In the genomic region with DNA sequence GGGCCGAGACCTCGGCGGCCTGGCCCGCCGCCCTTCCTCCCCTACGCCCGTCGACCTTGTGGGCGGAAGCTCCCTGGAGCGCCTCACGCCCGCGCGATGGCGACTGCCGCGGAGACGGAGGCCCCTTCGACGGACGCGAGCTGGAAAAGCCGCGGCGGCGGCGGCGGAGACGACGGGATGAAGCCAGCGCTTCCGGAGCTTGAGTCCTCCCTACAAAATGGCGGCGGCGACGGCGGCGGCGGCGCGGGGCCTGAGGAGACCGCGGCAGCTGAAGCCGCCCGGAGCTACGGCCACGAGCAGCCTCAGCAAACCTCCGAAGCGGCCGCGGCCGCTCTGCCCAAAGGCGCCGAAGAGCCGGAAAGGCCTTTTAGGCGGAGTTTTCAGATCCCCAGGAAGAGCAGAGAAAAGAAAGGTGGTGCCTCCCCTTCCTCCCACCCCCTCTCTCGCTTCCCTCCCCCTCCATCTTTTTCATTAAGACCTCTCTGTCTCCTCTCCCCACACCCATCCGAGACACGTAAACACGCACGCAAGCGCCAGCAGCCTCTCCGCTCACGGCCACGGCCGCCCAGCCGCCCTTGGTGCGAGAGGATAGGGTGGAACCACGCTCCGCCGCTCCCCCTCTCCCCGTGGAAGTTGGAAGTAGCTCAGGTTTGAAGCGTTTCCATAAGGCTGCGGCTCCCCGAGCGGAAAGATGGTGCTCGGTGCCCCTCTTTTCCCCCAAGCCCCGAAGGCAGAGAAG, we compare ENCODE assay signal across 8 mouse cellular contexts. TPM values are rescaled to one million over a fixed set of nuclear protein-coding genes. Genes with fewer than 3 reads are reported as not detected.
A peak's percentile ranks its signal among the peaks of the same experiment; 100 is the strongest.
DNase-seq lines count a peak whose midpoint lies in the region; ATAC-seq and TF ChIP-seq lines count a peak whose summit lies in the region.

No protein-coding gene starts in this region.

- WGBS in bone marrow, adult 2 months, result under 1% methylated on average over 78 of the region's 78 CpGs
- under 1% methylated on average over 78 of the region's 78 CpGs for WGBS in embryonic facial prominence, embryonic 15.5 days
- under 1% methylated on average over 78 of the region's 78 CpGs for WGBS in heart, embryonic 10.5 days
- under 1% methylated on average over 76 of the region's 78 CpGs for WGBS in kidney, embryonic 15.5 days
- 1% methylated on average over 67 of the region's 78 CpGs for WGBS in liver, embryonic 11.5 days
- under 1% methylated on average over 75 of the region's 78 CpGs for WGBS in stomach, embryonic 14.5 days

- no peaks in the 10 kb centered on the region; the same call in 1 of the 2 replicates for H3K4me1 ChIP-seq in bone marrow, adult 2 months (ENCODE audit: control insufficient read depth, insufficient read depth, low read length)
- peaks cover 5% of the 10 kb centered on the region; the same call in 1 of the 2 replicates for H3K4me1 ChIP-seq in embryonic facial prominence, embryonic 15.5 days
- peaks cover 8% of the 10 kb centered on the region; the same call in 1 of the 2 replicates for H3K4me1 ChIP-seq in heart, embryonic 10.5 days
- H3K4me1 ChIP-seq in kidney, embryonic 15.5 days, result peaks cover 12% of the 10 kb centered on the region
- H3K4me1 ChIP-seq in liver, embryonic 11.5 days (replicated peaks; ENCODE audit: control insufficient read depth, insufficient read depth, low read length), result peaks cover 4% of the 10 kb centered on the region
- H3K4me1 ChIP-seq in stomach, embryonic 14.5 days (ENCODE audit: control insufficient read depth, insufficient read depth, low read length), result no peaks in the 10 kb centered on the region

- peak overlapping the region; percentile 82 for H3K9ac ChIP-seq in embryonic facial prominence, embryonic 15.5 days
- peak overlapping the region; percentile 92 for H3K9ac ChIP-seq in kidney, embryonic 15.5 days
- H3K9ac ChIP-seq in liver, embryonic 11.5 days (ENCODE audit: low read depth, low read length), result peak overlapping the region; percentile 96
- peak overlapping the region; percentile 81 for H3K9ac ChIP-seq in stomach, embryonic 14.5 days (replicated peaks; ENCODE audit: low read depth, low read length)

- H3K27me3 ChIP-seq in embryonic facial prominence, embryonic 15.5 days, result no peaks in the 10 kb centered on the region
- no peaks in the 10 kb centered on the region for H3K27me3 ChIP-seq in heart, embryonic 10.5 days (ENCODE audit: insufficient read depth, poor library complexity, severe bottlenecking)
- no peaks in the 10 kb centered on the region for H3K27me3 ChIP-seq in kidney, embryonic 15.5 days
- no peaks in the 10 kb centered on the region for H3K27me3 ChIP-seq in liver, embryonic 11.5 days (replicated peaks; ENCODE audit: control insufficient read depth, insufficient read depth, low read length)
- H3K27me3 ChIP-seq in stomach, embryonic 14.5 days (ENCODE audit: control insufficient read depth, insufficient read depth, low read length), result no peaks in the 10 kb centered on the region

- TF ChIP-seq CTCF in bone marrow, adult 2 months (IDR thresholded peaks at IDR 0.05; ENCODE audit: control insufficient read depth, insufficient read depth, low read length), result no peak

- peak overlapping the region; percentile 98 for H3K27ac ChIP-seq in bone marrow, adult 2 months (ENCODE audit: control insufficient read depth, insufficient read depth, low read depth, low read length, poor library complexity)
- peak overlapping the region; percentile 100 for H3K27ac ChIP-seq in embryonic facial prominence, embryonic 15.5 days (replicated peaks)
- H3K27ac ChIP-seq in heart, embryonic 10.5 days, result peak overlapping the region; percentile 100
- peak overlapping the region; percentile 99 for H3K27ac ChIP-seq in kidney, embryonic 15.5 days
- peak overlapping the region; percentile 97 for H3K27ac ChIP-seq in liver, embryonic 11.5 days (ENCODE audit: low read depth, low read length)
- H3K27ac ChIP-seq in stomach, embryonic 14.5 days (ENCODE audit: low read length), result peak overlapping the region; percentile 99

- peak; percentile 85 for DNase-seq in A20 (ENCODE audit: low read depth, low spot score)
- DNase-seq in heart, embryonic 10.5 days (ENCODE audit: low spot score), result peak; percentile 94
- peak; percentile 80 for DNase-seq in liver, embryonic 11.5 days (ENCODE audit: low spot score)
- DNase-seq in naive thymus-derived CD4-positive, alpha-beta T cell, adult 2 months (ENCODE audit: low read depth), result peak; percentile 89

- H3K4me3 ChIP-seq in bone marrow, adult 2 months (replicated peaks; ENCODE audit: control insufficient read depth, low read depth, low read length), result peak overlapping the region; percentile 76
- peak overlapping the region; percentile 68 for H3K4me3 ChIP-seq in embryonic facial prominence, embryonic 15.5 days (replicated peaks)
- peak overlapping the region; percentile 84 for H3K4me3 ChIP-seq in heart, embryonic 10.5 days
- peak overlapping the region; percentile 73 for H3K4me3 ChIP-seq in kidney, embryonic 15.5 days (replicated peaks)
- peak overlapping the region; percentile 75 for H3K4me3 ChIP-seq in liver, embryonic 11.5 days (ENCODE audit: low read depth, low read length)
- H3K4me3 ChIP-seq in stomach, embryonic 14.5 days (ENCODE audit: low read depth, low read length), result peak overlapping the region; percentile 52

- ATAC-seq in embryonic facial prominence, embryonic 15.5 days (ENCODE audit: insufficient number of reproducible peaks, low FRiP score, low TSS enrichment, low read depth), result peak; percentile 87
- peak; percentile 86 for ATAC-seq in kidney, embryonic 15.5 days (replicated peaks; ENCODE audit: low FRiP score)
- ATAC-seq in liver, embryonic 11.5 days (replicated peaks; ENCODE audit: low FRiP score), result peak; percentile 81
- ATAC-seq in stomach, embryonic 14.5 days (ENCODE audit: insufficient number of reproducible peaks, insufficient read depth, low FRiP score, low read depth), result peak; percentile 84

- H3K36me3 ChIP-seq in embryonic facial prominence, embryonic 15.5 days, result peaks cover 6% of the 10 kb centered on the region; the same call in 1 of the 2 replicates
- H3K36me3 ChIP-seq in heart, embryonic 10.5 days, result peaks cover 36% of the 10 kb centered on the region
- H3K36me3 ChIP-seq in kidney, embryonic 15.5 days, result peaks cover 35% of the 10 kb centered on the region
- peaks cover 8% of the 10 kb centered on the region for H3K36me3 ChIP-seq in liver, embryonic 11.5 days (ENCODE audit: control insufficient read depth, insufficient read depth, low read length)
- no peaks in the 10 kb centered on the region; the same call in 1 of the 2 replicates for H3K36me3 ChIP-seq in stomach, embryonic 14.5 days (ENCODE audit: control insufficient read depth, insufficient read depth, low read length)

- peaks cover 7% of the 10 kb centered on the region; the same call in 1 of the 2 replicates for H3K9me3 ChIP-seq in embryonic facial prominence, embryonic 15.5 days (replicated peaks)
- H3K9me3 ChIP-seq in heart, embryonic 10.5 days, result peaks cover 3% of the 10 kb centered on the region; the same call in 1 of the 2 replicates
- H3K9me3 ChIP-seq in kidney, embryonic 15.5 days (replicated peaks), result peaks cover 14% of the 10 kb centered on the region
- H3K9me3 ChIP-seq in liver, embryonic 11.5 days (ENCODE audit: control insufficient read depth, low read length), result peaks cover 13% of the 10 kb centered on the region
- peaks cover 11% of the 10 kb centered on the region for H3K9me3 ChIP-seq in stomach, embryonic 14.5 days (ENCODE audit: control insufficient read depth, low read depth, low read length)

- peak; percentile 30; the same call in 1 of the 2 replicates for TF ChIP-seq POLR2A in bone marrow, adult 2 months (IDR thresholded peaks at IDR 0.05; ENCODE audit: borderline replicate concordance, control insufficient read depth, low read depth, low read length)

- peak overlapping the region; percentile 83 for H3K4me2 ChIP-seq in embryonic facial prominence, embryonic 15.5 days (replicated peaks)
- peak overlapping the region; percentile 91 for H3K4me2 ChIP-seq in kidney, embryonic 15.5 days
- H3K4me2 ChIP-seq in liver, embryonic 11.5 days, result peak overlapping the region; percentile 89
- peak overlapping the region; percentile 66 for H3K4me2 ChIP-seq in stomach, embryonic 14.5 days (replicated peaks; ENCODE audit: low read depth, low read length)

RNA-seq across cellular contexts. Expression of a gene that starts 0.5 kb away (rescaled TPM):
- polyA plus RNA-seq in bone marrow, adult 2 months (2011; ENCODE audit: insufficient read depth, insufficient read length, low replicate concordance, missing spikeins), result 8.3 and 10.1 TPM in 2 replicates
- polyA plus RNA-seq in embryonic facial prominence, embryonic 15.5 days (2015; fragmentation: Nextera tagmentation; extraction: Ambion mirVana), result 11.4 and 13.3 TPM in 2 replicates
- polyA plus RNA-seq in heart, embryonic 10.5 days (2016; fragmentation: Nextera tagmentation; extraction: Ambion mirVana), result 11.0 and 11.8 TPM in 2 replicates
- 12.4 and 15.4 TPM in 2 replicates for polyA plus RNA-seq in kidney, embryonic 15.5 days (2015; fragmentation: Nextera tagmentation; extraction: Ambion mirVana)
- 11.0 and 11.4 TPM in 2 replicates for polyA plus RNA-seq in liver, embryonic 11.5 days (2014; fragmentation: Nextera tagmentation; extraction: Ambion mirVana)
- polyA plus RNA-seq in stomach, embryonic 14.5 days (2014; fragmentation: Nextera tagmentation; extraction: Ambion mirVana), result 21.4 and 22.8 TPM in 2 replicates

Comparison
In these comparisons a context has a peak if more than half of its experiments do, and no peak if none do; other contexts are left out.
1. Peak in every context shown above with its lines: DNase-seq, ATAC-seq, H3K4me3 ChIP-seq and H3K27ac ChIP-seq.